Mouse (Mus musculus): ENCODE results near the gene Uspl1.

Gene Uspl1

GRCm38 (mm10) chr5:149209328-149209727, 25.2 kb downstream of the Uspl1 start:
- no peak for DNase-seq (ENCODE audit: low read depth in 1 of 2, low spot score in 2 of 2)

GRCm38 (mm10) chr5:149211041-149211440, 26.9 kb downstream of the Uspl1 start:
- no peak for DNase-seq (ENCODE audit: low read depth in 1 of 2, low spot score in 2 of 2)

GRCm38 (mm10) chr5:149212806-149213205, 28.7 kb downstream of the Uspl1 start:
- DNase-seq (ENCODE audit: low read depth in 1 of 2, low spot score in 2 of 2): no peak

GRCm38 (mm10) chr5:149215540-149215939, 31.4 kb downstream of the Uspl1 start:
- no peak for DNase-seq (ENCODE audit: low read depth in 1 of 2, low spot score in 2 of 2)

GRCm38 (mm10) chr5:149217524-149218357, 33.6 kb downstream of the Uspl1 start:
- no peak for DNase-seq (ENCODE audit: low read depth in 1 of 2, low spot score in 2 of 2)

GRCm38 (mm10) chr5:149219493-149219892, 35.3 kb downstream of the Uspl1 start:
- DNase-seq (ENCODE audit: low read depth in 1 of 2, low spot score in 2 of 2): no peak

- DNase-seq (ENCODE audit: low read depth in 1 of 2, low spot score in 2 of 2): no peak
Measured at GRCm38 (mm10) chr5:149221355-149221754, 37.2 kb downstream of the Uspl1 start.

- no peak for DNase-seq (ENCODE audit: low read depth in 1 of 2, low spot score in 2 of 2)
Measured at GRCm38 (mm10) chr5:149224666-149225065, 40.5 kb downstream of the Uspl1 start.

- DNase-seq (ENCODE audit: low read depth in 1 of 2, low spot score in 2 of 2): peak; percentile 99
Measured at GRCm38 (mm10) chr5:149228700-149229618, 44.8 kb downstream of the Uspl1 start.

GRCm38 (mm10) chr5:149229619-149230339, 45.6 kb downstream of the Uspl1 start:
- no peak for DNase-seq (ENCODE audit: low read depth in 1 of 2, low spot score in 2 of 2)

GRCm38 (mm10) chr5:149235002-149235401, 50.9 kb downstream of the Uspl1 start:
- DNase-seq (ENCODE audit: low read depth in 1 of 2, low spot score in 2 of 2): peak in 1 of 2 experiments; percentile 20

GRCm38 (mm10) chr5:149237221-149237950, 53.2 kb downstream of the Uspl1 start:
- DNase-seq (ENCODE audit: low read depth in 1 of 2, low spot score in 2 of 2): no peak

- DNase-seq (ENCODE audit: low read depth in 1 of 2, low spot score in 2 of 2): no peak
Measured at GRCm38 (mm10) chr5:149242467-149242866, 58.3 kb downstream of the Uspl1 start.

- no peak for DNase-seq (ENCODE audit: low read depth in 1 of 2, low spot score in 2 of 2)
Measured at GRCm38 (mm10) chr5:149243053-149243452, 58.9 kb downstream of the Uspl1 start.

- DNase-seq (ENCODE audit: low read depth in 1 of 2, low spot score in 2 of 2): no peak
Measured at GRCm38 (mm10) chr5:149245391-149245964, 61.3 kb downstream of the Uspl1 start.

GRCm38 (mm10) chr5:149245965-149246470, 61.9 kb downstream of the Uspl1 start:
- peak; percentile 63 to 66 for DNase-seq (ENCODE audit: low read depth in 1 of 2, low spot score in 2 of 2)

- DNase-seq (ENCODE audit: low read depth in 1 of 2, low spot score in 2 of 2): no peak
Measured at GRCm38 (mm10) chr5:149247047-149247904, 63.1 kb downstream of the Uspl1 start.

GRCm38 (mm10) chr5:149252303-149252702, 68.2 kb downstream of the Uspl1 start:
- DNase-seq (ENCODE audit: low read depth in 1 of 2, low spot score in 2 of 2): no peak

- DNase-seq (ENCODE audit: low read depth in 1 of 2, low spot score in 2 of 2): no peak
Measured at GRCm38 (mm10) chr5:149253491-149253890, 69.3 kb downstream of the Uspl1 start.
